Mouse (Mus musculus) brain, embryonic 14.5 days (tissue): ENCODE measurements at regions not wholly inside any gene's neighbourhood (a gene's known extent, or its start where the extent isn't known, plus 50 kb on each side); places are given as distances from the start of the nearest gene placed in this dataset.

Source experiments
- CTCF ChIP-seq: fragments of 200-500 bp; IDR thresholded peaks from 2 replicates; pipeline ENCODE4 v1.5.1; 2012; ENCODE audit warnings: inconsistent platforms, mild to moderate bottlenecking, moderate library complexity, borderline replicate concordance; ENCODE audit not compliant: insufficient read depth, insufficient read length; ENCODE audit errors: extremely low read depth
- POLR2A ChIP-seq: fragments of 200-500 bp; IDR thresholded peaks from 2 replicates; pipeline ENCODE4 v1.6.1; 2012; ENCODE audit warnings: mild to moderate bottlenecking, inconsistent platforms, borderline replicate concordance; ENCODE audit not compliant: poor library complexity, insufficient read depth, insufficient read length, severe bottlenecking; ENCODE audit errors: extremely low read depth

DNA sequence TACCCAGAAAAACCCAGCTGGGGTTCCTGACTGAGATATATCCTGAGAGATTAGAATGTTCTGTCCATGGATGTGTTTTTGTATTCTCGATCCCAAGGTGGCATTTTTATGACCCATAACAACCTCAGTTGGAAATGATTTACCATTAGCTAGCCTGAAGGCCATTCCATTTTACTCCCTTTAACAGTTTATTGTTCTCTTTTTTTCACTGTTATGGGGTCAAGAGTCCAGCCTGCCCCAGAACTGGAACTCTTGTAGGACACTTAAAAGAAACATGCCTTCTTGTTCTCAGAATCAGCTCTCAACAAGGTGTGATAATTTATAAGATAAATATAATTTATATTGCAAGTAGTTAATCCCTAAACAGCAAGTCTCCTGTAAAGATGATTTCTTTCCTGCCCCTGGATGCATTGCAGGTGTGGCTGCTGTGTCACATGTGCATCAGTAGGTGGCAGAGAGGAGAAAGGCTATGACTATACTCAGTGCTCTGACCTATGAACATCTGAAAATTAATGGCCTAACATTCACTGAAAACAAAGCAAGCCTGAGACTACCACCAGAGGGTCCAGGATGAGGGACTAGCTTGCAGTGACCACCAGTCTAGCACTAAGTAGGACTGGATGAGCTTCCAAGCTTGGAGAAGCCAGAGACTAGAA is 181.6 kb upstream of the Gm527 start:
- TF ChIP-seq CTCF (no peak), POLR2A (no peak)
